Mouse (Mus musculus) adrenal gland, postnatal 14 days (tissue): ENCODE results near the gene Dqx1. TPM values are rescaled to one million over a fixed set of nuclear protein-coding genes. Genes with fewer than 3 reads are reported as not detected.
A peak's percentile ranks its signal among the peaks of the same experiment; 100 is the strongest.

Source experiments
- DNase-seq: peaks from one replicate; pipeline ENCODE4 v3.0.0; 2021; ENCODE audit warnings: mixed read lengths
- microRNA-seq, 2 experiments: library from miRNA; unstranded; fragments of <30 nt; microRNA quantifications; one replicate each; pipeline ENCODE4 v1.2.0; 2021
- total RNA-seq: library from RNA; stranded (reverse); gene quantifications from 2 replicates; pipeline ENCODE4 v1.2.3, GENCODE M21; 2021

Dqx1 gene
- total RNA-seq, 1 experiment from 2014 or later = 2.8 TPM

DNA sequence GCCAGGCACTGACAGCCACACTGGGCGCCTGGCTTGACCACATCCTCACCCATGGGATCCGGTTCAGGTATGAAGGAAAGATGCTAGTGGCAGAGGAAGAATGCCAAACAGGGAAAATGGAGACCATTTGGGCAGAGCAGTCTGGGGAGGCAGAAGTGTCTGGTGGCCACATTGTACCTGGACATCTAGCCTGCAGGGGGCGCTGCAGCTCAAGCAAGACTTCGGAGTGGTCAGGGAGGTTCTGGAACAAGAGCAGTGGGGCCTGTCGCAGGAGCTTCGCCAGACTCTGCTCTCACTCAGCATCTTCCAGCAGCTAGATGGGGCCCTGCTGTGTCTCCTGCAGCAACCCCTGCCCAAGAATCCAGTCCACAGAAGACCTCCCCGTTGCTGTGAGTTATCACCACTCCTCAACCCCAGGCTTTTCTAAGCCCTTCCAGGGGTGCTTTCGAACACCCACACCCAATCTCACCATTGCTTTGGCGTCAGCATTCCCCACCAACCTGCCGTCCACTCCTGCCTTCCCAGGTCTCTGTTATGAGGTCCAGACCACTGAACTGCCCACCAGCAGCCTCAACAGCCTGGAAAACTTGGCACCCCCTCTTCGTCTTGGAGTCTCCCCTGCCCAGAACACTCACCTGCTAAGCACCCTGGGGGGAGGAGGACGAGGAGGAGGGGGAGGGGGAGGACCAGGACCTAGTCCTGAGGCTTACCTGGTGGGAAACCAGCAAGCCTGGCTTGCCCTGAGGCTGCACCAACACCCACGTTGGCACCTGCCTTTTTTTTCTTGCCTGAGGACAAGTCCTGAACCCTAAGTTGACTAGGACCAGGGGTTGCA lies 50.1 kb downstream of the Dqx1 start:
- peak; percentile 94 for DNase-seq

DNA sequence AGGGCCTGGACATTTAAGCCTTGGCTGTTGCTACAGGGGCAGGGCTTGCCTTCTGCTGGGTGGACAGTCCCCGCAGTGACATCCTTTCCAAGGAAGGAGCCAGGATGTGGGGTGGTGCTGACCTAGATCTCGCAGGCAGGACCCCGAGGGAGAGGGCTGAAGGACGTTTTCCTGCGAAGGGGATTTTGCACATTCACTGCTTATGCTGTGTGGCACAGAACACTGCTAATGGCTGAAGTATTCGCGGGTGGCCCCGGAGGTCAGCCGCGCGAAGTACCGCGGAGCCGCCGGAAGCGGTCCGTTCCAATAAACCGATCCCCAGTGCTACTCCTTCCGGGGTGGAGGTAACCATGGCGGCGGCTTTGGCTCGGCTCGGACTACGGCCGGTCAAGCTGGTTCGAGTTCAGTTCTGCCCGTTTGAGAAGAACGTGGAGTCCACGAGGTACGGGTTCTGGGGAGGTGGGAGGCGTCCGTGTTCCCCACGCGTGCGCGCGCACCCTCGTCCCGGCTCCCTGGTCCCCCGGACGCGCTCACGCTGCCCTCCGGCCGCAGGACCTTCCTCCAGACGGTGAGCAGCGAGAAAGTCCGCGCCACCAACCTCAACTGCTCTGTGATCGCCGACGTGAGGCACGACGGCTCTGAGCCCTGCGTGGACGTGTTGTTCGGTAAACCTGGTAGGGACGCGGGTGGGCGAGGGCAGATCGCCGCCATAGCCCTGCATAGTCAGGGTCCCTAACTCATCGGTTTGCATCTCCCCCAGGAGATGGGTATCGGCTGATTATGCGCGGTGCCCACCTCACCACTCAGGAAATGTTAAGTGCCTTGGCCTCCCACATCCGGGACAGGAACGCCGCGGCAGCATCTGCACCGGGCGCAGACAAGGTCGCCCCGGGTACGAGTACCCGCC lies 51.4 kb downstream of the Dqx1 start, which contains the start of gene Mrpl53:
TSS of gene Mrpl53 (plus strand) at position 279 of the 907 bp plus-strand sequence.
- DNase-seq = peak; percentile 92

DNA sequence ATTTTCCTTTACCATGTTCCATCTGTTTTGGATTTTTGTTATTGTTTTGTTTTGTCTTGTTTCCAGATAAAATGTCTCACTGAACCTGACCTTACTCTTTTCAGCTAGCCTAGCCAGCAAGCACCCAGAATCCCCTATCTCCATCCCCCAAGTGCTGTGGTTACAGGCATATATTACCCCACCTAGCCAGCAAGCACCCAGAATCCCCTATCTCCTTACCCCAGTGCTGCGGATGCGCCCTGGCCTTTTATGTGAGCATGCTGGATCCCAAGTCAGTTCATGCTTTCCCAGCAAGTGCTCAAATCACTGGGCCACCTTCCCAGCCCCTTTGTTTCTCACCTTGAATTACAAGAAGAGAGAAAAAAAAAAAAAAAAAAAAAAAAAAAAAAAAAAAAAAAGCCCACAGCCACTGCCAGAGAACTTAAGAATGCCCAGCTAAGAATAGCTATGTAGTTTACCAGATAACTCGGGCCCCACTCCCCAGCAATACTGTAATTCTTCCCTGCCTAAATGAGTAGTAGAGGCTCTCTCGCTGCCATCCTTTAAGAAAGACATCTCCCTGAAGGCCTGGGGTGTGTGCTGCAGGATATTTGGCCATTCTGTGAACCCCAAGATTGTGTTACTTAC lies 54.0 kb downstream of the Dqx1 start:
- DNase-seq = no peak

DNA sequence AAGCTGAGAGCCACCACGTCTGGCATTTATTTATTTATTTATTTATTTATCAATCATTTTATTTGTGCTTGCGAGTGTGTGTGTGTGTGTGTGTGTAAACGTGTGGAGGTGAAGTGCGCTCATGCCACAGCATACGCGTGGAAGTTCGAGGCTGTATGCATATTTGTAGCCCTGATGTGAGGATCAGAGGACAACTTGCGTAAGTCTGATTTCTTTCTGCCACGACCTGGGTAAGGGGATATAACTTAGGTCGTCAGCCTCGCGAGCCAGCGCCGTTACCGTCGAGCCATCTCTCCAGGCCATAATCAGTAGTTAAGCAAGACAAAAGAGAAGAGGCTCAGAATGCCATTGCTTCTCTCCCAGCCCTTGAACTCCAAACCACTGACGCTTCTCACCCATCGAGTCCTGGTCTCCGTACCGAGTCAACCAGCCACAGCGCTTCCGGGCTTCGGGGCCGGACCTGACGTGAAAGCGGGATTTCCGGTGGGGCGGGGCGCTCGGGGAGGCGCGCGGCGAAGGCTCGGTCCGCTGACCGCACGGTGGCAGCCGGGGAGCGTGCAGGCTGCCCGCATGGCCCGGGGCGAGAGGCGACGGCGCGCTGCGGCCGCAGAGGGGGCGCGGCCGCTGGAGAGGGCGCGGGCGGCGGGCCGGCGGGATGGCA lies 57.5 kb downstream of the Dqx1 start, which contains the start of gene Mogs:
TSS of gene Mogs (plus strand) at position 486 of the 661 bp plus-strand sequence.
- DNase-seq = peak; percentile 98

DNA sequence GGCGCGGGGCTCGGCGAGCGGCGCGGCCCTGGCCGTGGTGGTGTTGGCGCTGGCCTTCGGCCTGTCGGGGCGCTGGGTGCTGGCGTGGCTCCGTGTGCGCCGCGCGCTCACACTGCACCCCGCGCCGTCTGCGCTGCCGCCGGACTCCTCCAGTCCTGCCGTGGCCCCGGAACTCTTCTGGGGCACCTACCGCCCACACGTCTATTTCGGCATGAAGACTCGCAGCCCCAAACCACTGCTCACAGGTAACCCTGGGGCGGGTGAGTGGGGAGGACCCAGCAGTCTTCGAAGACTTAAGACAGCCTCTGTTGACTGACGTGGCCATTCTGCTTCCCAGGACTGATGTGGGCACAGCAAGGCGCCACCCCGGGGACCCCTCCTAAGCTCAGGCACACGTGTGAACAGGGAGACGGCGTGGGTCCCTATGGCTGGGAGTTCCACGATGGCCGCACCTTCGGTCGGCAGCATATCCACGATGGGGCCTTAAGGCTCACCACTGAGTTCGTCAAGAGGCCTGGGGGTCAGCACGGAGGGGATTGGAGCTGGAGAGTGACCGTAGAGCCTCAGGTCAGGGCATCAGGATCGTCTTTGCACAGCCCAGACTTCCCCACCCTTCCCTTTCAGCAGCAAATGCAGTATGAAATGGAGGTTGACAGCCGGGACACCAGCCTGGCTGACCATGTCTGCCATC lies 58.2 kb downstream of the Dqx1 start:
- DNase-seq = no peak

DNA sequence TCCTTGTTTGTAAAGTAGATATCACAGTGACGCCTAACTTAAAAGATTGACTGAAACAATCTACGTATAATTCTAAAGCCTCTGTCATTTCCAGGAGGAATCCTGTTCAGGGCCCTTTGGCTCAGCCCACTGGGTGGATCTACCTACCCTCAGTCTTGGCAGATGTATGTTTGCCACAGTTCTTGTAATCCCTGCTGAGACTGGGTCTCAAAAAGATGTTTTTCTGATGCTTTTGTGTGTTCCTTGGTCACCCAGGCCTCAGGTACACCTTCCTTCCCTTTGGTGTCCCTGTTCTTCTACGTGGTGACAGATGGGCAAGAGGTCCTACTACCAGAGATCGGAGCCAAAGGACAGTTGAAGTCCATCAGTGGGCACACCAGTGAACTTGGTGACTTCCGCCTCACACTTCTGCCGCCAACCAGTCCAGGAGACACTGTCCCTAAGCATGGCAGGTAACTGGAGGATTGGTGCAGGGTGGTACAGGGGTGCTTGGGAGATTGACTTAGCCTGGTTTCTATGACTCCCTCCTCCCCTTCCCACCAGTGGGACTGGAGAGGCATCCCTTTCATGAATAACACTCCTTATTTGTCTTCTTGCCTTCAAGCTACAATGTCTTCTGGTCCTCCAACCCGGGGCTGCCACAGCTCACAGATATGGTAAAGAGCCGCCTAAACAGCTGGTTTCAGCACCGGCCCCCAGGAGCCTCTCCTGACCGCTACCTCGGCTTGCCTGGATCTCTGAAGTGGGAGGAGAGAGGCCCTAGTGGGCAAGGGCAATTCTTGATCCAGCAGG lies 58.9 kb downstream of the Dqx1 start:
- no peak for DNase-seq

Small RNA genes lying within 50 kb of the gene (microRNA-seq; reads per million reads assigned to microRNA genes)
- gene Mir3470a (0 reads per million in 2 experiments), gene Mir7040 (0 reads per million in 2 experiments)

Other genes with a start within 250 kb of the Dqx1 start
- gene Sema4f, start 118.1 kb upstream of the Dqx1 start, total RNA-seq = 0.48 and 1.8 TPM in 2 replicates
- gene M1ap, start 110.9 kb upstream of the Dqx1 start, total RNA-seq = not detected in 2 replicates
- 8.3 and 13.0 TPM in 2 replicates for gene Dok1, start 24.4 kb upstream of the Dqx1 start, total RNA-seq
- gene Loxl3, start 23.7 kb upstream of the Dqx1 start, total RNA-seq = 2.8 and 4.1 TPM in 2 replicates
- 164 and 190 TPM in 2 replicates for gene Aup1, start 3.3 kb upstream of the Dqx1 start, total RNA-seq
- 50.7 and 59.3 TPM in 2 replicates for gene Htra2, start 2.6 kb upstream of the Dqx1 start, total RNA-seq
- 9.4 and 10.4 TPM in 2 replicates for gene Tlx2, start 12.4 kb downstream of the Dqx1 start, total RNA-seq
- 29.2 and 39.8 TPM in 2 replicates for gene Pcgf1, start 20.0 kb downstream of the Dqx1 start, total RNA-seq
- gene Lbx2, start 28.5 kb downstream of the Dqx1 start, total RNA-seq = 6.4 and 9.0 TPM in 2 replicates
- 3.1 and 6.0 TPM in 2 replicates for gene Ccdc142, start 43.8 kb downstream of the Dqx1 start, total RNA-seq
- gene Gm42688, start 43.8 kb downstream of the Dqx1 start, total RNA-seq = 4.1 and 5.3 TPM in 2 replicates
- gene Mrpl53, start 51.2 kb downstream of the Dqx1 start, total RNA-seq = 114 and 119 TPM in 2 replicates
- gene Mogs, start 57.7 kb downstream of the Dqx1 start, total RNA-seq = 51.1 and 56.5 TPM in 2 replicates
- 64.5 and 69.3 TPM in 2 replicates for gene Wbp1, start 63.7 kb downstream of the Dqx1 start, total RNA-seq
- gene Ino80b, start 67.6 kb downstream of the Dqx1 start, total RNA-seq = 19.3 and 22.5 TPM in 2 replicates
- gene Rtkn, start 77.6 kb downstream of the Dqx1 start, total RNA-seq = 9.1 and 13.6 TPM in 2 replicates
- gene Wdr54, start 98.6 kb downstream of the Dqx1 start, total RNA-seq = 1.5 and 2.9 TPM in 2 replicates
- 0.33 and 0.34 TPM in 2 replicates for gene 1700003E16Rik, start 98.6 kb downstream of the Dqx1 start, total RNA-seq
- 102 and 126 TPM in 2 replicates for gene Dctn1, start 108.1 kb downstream of the Dqx1 start, total RNA-seq
- gene Slc4a5, start 162.0 kb downstream of the Dqx1 start, total RNA-seq = 0.30 and 0.98 TPM in 2 replicates